Mouse (Mus musculus): ENCODE data around the gene Tpm3. TPM values are rescaled to one million over a fixed set of nuclear protein-coding genes. Genes with fewer than 3 reads are reported as not detected.

The Tpm3 gene
- polyA plus RNA-seq (2014; fragmentation: Nextera tagmentation; extraction: Ambion mirVana), result 509 and 535 TPM in 2 replicates

DNA sequence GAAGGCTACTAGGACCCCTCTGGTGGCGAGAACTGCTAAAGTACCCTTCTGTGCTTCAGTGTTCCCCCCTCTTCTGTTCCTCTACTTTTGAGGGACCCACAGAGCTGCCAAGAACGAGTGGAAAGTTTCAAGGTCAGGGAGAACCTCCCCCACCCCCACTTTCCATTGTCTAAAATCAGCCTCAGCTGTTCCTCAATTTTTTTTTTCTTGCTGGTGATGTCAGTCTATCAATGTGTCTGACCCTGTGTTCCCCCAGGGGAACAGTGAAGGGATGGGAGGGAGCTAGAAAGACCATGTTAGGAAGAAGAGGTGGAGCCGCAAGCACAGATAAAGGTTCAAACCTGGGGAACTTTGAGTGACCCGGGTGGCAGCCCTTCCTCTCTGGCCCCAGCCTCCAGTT, at the start of gene Tpm3:
Tpm3 (plus strand) TSS at position 356 of the 400 bp plus-strand sequence.
- ATAC-seq (ENCODE audit: insufficient read depth, low FRiP score, low TSS enrichment), result no peak
- H3K4me3 ChIP-seq (ENCODE audit: low read depth, low read length), result no peak within 1 kb of the TSS
- H3K9ac ChIP-seq (ENCODE audit: low read length), result no peak within 1 kb of the TSS
- H3K9me3 ChIP-seq (ENCODE audit: control insufficient read depth, low read length), result no peaks in the 10 kb centered on the region
- no peak within 1 kb of the TSS for H3K27ac ChIP-seq (ENCODE audit: low read depth, low read length)
- no peaks in the 10 kb centered on the region for H3K27me3 ChIP-seq (ENCODE audit: control insufficient read depth, insufficient read depth, low read length)
- H3K36me3 ChIP-seq (ENCODE audit: control insufficient read depth, insufficient read depth, low read length), result no peaks in the 10 kb centered on the region
- H3K4me1 ChIP-seq (ENCODE audit: control insufficient read depth, insufficient read depth, low read length), result no peaks in the 10 kb centered on the region
- no peak for DNase-seq (ENCODE audit: low spot score)
- H3K4me2 ChIP-seq (ENCODE audit: low read depth), result no peak within 1 kb of the TSS
- 77% methylated on average over 4 of the region's 4 CpGs for WGBS

DNA sequence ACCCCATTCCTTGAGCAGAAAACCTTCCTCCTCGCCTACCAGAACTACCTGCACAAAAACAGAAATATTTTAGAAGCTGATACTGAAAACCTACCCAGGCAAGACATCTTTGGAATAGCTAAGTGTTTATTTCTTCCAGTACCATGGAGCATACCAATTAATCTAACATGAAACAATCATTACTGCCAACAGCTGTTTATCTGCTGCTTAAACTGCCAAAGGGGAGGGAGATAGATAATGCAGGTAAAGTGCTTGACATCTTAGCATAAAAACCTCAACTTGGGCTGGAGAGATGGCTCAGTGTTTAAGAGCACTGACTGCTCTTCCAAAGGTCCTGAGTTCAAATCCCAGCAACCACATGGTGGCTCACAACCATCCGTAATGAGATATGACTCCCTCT, 37.8 kb upstream of the Tpm3 start:
- 95% methylated on average over 2 of the region's 2 CpGs for WGBS
- Histone ChIP-seq H3K9me3 (ENCODE audit: control insufficient read depth, low read length) (no peaks in the 10 kb centered on the region), H3K27ac (ENCODE audit: low read depth, low read length) (no peak overlapping the region), H3K9ac (ENCODE audit: low read length) (no peak overlapping the region), H3K27me3 (ENCODE audit: control insufficient read depth, insufficient read depth, low read length) (no peaks in the 10 kb centered on the region), H3K4me2 (ENCODE audit: low read depth) (no peak overlapping the region), H3K4me1 (ENCODE audit: control insufficient read depth, insufficient read depth, low read length) (no peaks in the 10 kb centered on the region), H3K4me3 (ENCODE audit: low read depth, low read length) (no peak overlapping the region), H3K36me3 (ENCODE audit: control insufficient read depth, insufficient read depth, low read length) (peaks cover 13% of the 10 kb centered on the region)
- ATAC-seq (ENCODE audit: insufficient read depth, low FRiP score, low TSS enrichment) (no peak), DNase-seq (ENCODE audit: low spot score) (no peak)

DNA sequence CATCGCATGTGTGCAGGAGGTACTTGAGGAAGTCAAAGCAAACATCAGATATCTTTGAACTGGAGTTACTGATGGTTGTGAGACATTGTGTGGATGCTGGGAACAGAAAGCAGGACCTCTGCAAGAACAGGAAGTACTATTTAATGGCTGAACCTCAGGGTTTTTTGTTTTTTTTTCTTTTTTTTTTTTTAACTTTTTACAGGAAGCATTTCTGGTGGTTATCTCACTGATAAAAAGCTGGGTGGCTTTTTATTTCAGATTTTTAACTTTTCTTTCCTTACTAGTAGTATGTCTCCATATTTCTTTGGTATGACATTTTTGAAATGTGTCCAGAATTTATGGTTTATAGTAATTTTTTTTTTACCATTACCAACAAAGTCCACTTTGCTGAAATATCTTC, 36.2 kb upstream of the Tpm3 start:
- no peak overlapping the region for H3K4me3 ChIP-seq (ENCODE audit: low read depth, low read length)
- WGBS, result 98% methylated on average over 1 of the region's 1 CpGs
- H3K36me3 ChIP-seq (ENCODE audit: control insufficient read depth, insufficient read depth, low read length), result peaks cover 10% of the 10 kb centered on the region
- no peak overlapping the region for H3K27ac ChIP-seq (ENCODE audit: low read depth, low read length)
- no peak for ATAC-seq (ENCODE audit: insufficient read depth, low FRiP score, low TSS enrichment)
- no peaks in the 10 kb centered on the region for H3K27me3 ChIP-seq (ENCODE audit: control insufficient read depth, insufficient read depth, low read length)
- H3K9me3 ChIP-seq (ENCODE audit: control insufficient read depth, low read length), result no peaks in the 10 kb centered on the region
- H3K4me1 ChIP-seq (ENCODE audit: control insufficient read depth, insufficient read depth, low read length), result no peaks in the 10 kb centered on the region
- H3K4me2 ChIP-seq (ENCODE audit: low read depth), result no peak overlapping the region
- DNase-seq (ENCODE audit: low spot score), result no peak
- no peak overlapping the region for H3K9ac ChIP-seq (ENCODE audit: low read length)

- no peak for ATAC-seq (ENCODE audit: insufficient read depth, low FRiP score, low TSS enrichment)
- H3K9ac ChIP-seq (ENCODE audit: low read length), result no peak overlapping the region
- no peak for DNase-seq (ENCODE audit: low spot score)
- WGBS, result 80% methylated on average over 3 of the region's 3 CpGs
- H3K4me1 ChIP-seq (ENCODE audit: control insufficient read depth, insufficient read depth, low read length), result peaks cover 7% of the 10 kb centered on the region; the same call in 1 of the 2 replicates
- no peak overlapping the region for H3K4me3 ChIP-seq (ENCODE audit: low read depth, low read length)
- no peaks in the 10 kb centered on the region for H3K27me3 ChIP-seq (ENCODE audit: control insufficient read depth, insufficient read depth, low read length)
- no peaks in the 10 kb centered on the region for H3K36me3 ChIP-seq (ENCODE audit: control insufficient read depth, insufficient read depth, low read length)
- no peaks in the 10 kb centered on the region for H3K9me3 ChIP-seq (ENCODE audit: control insufficient read depth, low read length)
- H3K27ac ChIP-seq (ENCODE audit: low read depth, low read length), result no peak overlapping the region
- H3K4me2 ChIP-seq (ENCODE audit: low read depth), result no peak overlapping the region
These were observed 22.8 kb upstream of the Tpm3 start for GRCm38 (mm10) chr3:90049691-90050090.

DNA sequence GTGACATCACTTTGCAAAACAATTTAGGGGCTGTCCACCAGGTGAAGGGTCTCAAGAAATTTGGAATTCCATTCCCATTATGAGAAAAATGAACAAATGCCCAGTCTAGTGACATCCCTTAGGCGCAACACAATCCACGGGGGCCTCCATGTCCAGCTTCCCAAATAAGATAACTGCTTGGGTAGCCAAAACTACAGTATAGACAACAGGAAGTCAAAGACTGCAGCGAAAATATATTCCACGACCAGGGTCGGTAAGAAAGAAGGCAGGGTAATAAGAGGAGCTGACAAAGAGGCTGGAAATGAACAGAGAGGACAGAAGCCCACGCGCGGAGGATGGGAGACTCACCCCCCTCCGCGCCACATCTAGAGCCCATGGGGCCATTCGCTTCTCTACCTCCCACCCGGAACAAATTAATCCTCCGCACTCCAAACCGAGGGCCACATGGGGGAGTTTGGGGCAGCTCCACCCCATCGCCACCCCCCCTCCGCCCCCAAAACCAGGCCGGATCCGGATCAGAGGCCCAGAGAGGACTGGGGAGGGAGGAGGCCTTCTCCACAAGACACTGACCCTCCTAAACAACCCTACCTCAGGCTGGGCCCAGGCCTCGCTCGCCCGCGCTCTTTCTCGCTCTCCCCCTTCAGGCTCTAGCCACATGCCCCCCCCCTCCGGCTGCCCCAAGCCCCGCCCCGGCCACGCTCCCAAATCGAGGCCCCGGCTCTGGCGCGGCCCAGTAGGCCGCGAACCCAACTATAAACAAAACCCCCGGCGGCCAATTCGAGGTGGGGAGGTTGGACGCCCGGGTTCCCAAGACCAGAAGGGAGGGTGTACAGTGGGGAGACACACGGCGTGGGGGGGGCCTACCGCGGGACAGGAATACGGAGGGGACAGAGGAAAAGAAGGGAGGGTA, 20.8 kb upstream of the Tpm3 start, which contains the start of gene 4933434E20Rik:
4933434E20Rik (plus strand) TSS at position 196 of the 910 bp plus-strand sequence.
- Histone ChIP-seq H3K4me1 (ENCODE audit: control insufficient read depth, insufficient read depth, low read length) (peaks cover 7% of the 10 kb centered on the region; the same call in 1 of the 2 replicates), H3K27ac (ENCODE audit: low read depth, low read length) (peak within 1 kb of the TSS; percentile 72), H3K4me2 (ENCODE audit: low read depth) (peak within 1 kb of the TSS; percentile 73), H3K9ac (ENCODE audit: low read length) (peak within 1 kb of the TSS; percentile 93), H3K27me3 (ENCODE audit: control insufficient read depth, insufficient read depth, low read length) (no peaks in the 10 kb centered on the region), H3K9me3 (ENCODE audit: control insufficient read depth, low read length) (no peaks in the 10 kb centered on the region), H3K36me3 (ENCODE audit: control insufficient read depth, insufficient read depth, low read length) (0 out of 2 replicates have a peak, but pooled peaks cover 2% of the 10 kb centered on the region), H3K4me3 (ENCODE audit: low read depth, low read length) (peak within 1 kb of the TSS; percentile 90)
- under 1% methylated on average over 37 of the region's 43 CpGs for WGBS
- DNase-seq (ENCODE audit: low spot score) (peak; percentile 62), ATAC-seq (ENCODE audit: insufficient read depth, low FRiP score, low TSS enrichment) (peak; percentile 82)

DNA sequence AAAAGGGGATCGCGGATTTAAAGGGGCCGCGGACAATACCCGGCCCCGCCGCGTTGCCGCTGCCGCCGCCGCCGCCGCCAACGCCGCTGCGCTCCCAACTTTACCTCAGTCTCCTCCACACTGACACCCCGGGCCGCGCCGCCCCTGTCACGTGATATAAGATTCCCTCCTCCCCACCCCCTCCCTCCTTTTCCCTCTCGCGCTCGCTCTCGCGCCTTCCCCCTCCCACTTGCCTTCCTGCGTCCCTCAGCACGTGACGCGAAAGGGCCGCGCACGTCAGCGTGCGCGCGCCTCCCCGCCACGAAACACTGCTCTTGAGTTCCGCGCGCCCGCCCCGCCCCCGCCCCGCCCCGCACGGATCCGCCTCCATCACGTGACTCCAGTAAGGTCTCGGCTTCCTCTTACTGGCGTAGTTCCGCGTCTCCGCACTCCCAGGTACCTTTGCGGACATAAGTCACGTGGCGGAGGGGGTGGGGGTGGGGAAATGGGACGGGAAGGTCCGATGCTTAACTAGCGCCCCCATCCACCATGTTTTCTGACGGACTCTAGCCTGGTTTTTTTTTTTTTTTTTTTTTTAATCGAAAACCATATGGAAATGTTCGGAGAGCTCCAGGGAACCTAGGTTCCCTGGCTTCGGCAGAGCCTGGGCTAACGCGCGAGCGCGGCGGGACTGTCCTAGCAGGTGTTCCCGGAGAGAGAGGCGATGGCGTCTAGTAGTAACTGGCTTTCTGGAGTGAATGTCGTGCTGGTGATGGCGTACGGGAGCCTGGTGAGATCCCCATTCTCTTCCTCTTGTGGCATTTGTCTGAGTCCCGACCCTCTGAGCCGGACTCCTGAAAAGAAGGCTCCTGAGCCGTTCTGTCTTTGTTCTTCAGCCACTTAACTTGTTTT, 19.9 kb upstream of the Tpm3 start, which contains the start of gene Ubap2l:
Ubap2l (minus strand) TSS at position 278 of the 891 bp plus-strand sequence.
- Histone ChIP-seq H3K36me3 (ENCODE audit: control insufficient read depth, insufficient read depth, low read length) (0 out of 2 replicates have a peak, but pooled peaks cover 2% of the 10 kb centered on the region), H3K9ac (ENCODE audit: low read length) (peak within 1 kb of the TSS; percentile 93), H3K4me3 (ENCODE audit: low read depth, low read length) (peak within 1 kb of the TSS; percentile 90), H3K27ac (ENCODE audit: low read depth, low read length) (peak within 1 kb of the TSS; percentile 85), H3K9me3 (ENCODE audit: control insufficient read depth, low read length) (no peaks in the 10 kb centered on the region), H3K4me2 (ENCODE audit: low read depth) (peak within 1 kb of the TSS; percentile 73), H3K27me3 (ENCODE audit: control insufficient read depth, insufficient read depth, low read length) (no peaks in the 10 kb centered on the region), H3K4me1 (ENCODE audit: control insufficient read depth, insufficient read depth, low read length) (peaks cover 7% of the 10 kb centered on the region; the same call in 1 of the 2 replicates)
- ATAC-seq (ENCODE audit: insufficient read depth, low FRiP score, low TSS enrichment) (peak; percentile 93), DNase-seq (ENCODE audit: low spot score) (peak; percentile 100)
- WGBS, result under 1% methylated on average over 69 of the region's 81 CpGs

- Histone ChIP-seq H3K4me1 (ENCODE audit: control insufficient read depth, insufficient read depth, low read length) (no peaks in the 10 kb centered on the region), H3K36me3 (ENCODE audit: control insufficient read depth, insufficient read depth, low read length) (peaks cover 7% of the 10 kb centered on the region)
These were observed 10.9 kb upstream of the Tpm3 start for GRCm38 (mm10) chr3:90061549-90061948.

DNA sequence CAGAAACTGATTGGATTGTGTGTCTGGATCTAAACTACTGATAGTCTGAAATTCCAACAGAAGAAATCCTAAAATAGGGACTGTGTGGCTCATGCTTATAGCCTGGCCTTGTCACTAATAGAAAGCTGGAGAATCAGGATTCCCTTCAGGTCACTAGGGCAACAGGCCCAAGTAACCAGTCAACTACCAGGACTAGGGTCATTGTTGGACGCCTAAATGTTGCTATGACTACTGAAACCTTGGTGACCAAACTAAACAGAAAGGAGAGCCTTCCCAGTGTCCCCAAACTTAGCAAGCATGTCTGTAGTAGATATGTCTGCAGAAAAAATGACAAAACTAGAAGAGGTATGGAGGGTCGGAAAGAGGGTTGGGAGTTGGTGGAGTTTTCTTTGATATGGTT, 9.9 kb upstream of the Tpm3 start:
- Histone ChIP-seq H3K4me2 (ENCODE audit: low read depth) (no peak overlapping the region), H3K4me1 (ENCODE audit: control insufficient read depth, insufficient read depth, low read length) (no peaks in the 10 kb centered on the region), H3K9me3 (ENCODE audit: control insufficient read depth, low read length) (no peaks in the 10 kb centered on the region), H3K4me3 (ENCODE audit: low read depth, low read length) (no peak overlapping the region), H3K9ac (ENCODE audit: low read length) (no peak overlapping the region), H3K27ac (ENCODE audit: low read depth, low read length) (no peak overlapping the region), H3K36me3 (ENCODE audit: control insufficient read depth, insufficient read depth, low read length) (peaks cover 5% of the 10 kb centered on the region), H3K27me3 (ENCODE audit: control insufficient read depth, insufficient read depth, low read length) (no peaks in the 10 kb centered on the region)
- ATAC-seq (ENCODE audit: insufficient read depth, low FRiP score, low TSS enrichment) (no peak), DNase-seq (ENCODE audit: low spot score) (no peak)
- WGBS, result 66% methylated on average over 2 of the region's 2 CpGs

More at GRCm38 (mm10) chr3:90061549-90061948, 10.9 kb upstream of the Tpm3 start:
- H3K9ac ChIP-seq (ENCODE audit: low read length), result no peak overlapping the region
- no peak overlapping the region for H3K4me2 ChIP-seq (ENCODE audit: low read depth)
- WGBS, result 94% methylated on average over 6 of the region's 6 CpGs
- H3K27ac ChIP-seq (ENCODE audit: low read depth, low read length), result no peak overlapping the region
- DNase-seq (ENCODE audit: low spot score), result no peak
- no peaks in the 10 kb centered on the region for H3K9me3 ChIP-seq (ENCODE audit: control insufficient read depth, low read length)
- no peak overlapping the region for H3K4me3 ChIP-seq (ENCODE audit: low read depth, low read length)
- ATAC-seq (ENCODE audit: insufficient read depth, low FRiP score, low TSS enrichment), result no peak
- H3K27me3 ChIP-seq (ENCODE audit: control insufficient read depth, insufficient read depth, low read length), result no peaks in the 10 kb centered on the region

Data from neural tube, embryonic 11.5 days (tissue).